Mouse (Mus musculus): ENCODE measurements around the gene Zfp706. TPM values are rescaled to one million over a fixed set of nuclear protein-coding genes. Genes with fewer than 3 reads are reported as not detected.

Zfp706 gene
- total RNA-seq, 2 experiments from 2014 or later, result 210 to 244 TPM

- intact Hi-C loops (cut with DNase I), result loop anchor here (10.0 kb wide), 1 partner anchor 82 kb away; no protein-coding TSS in a partner anchor
- DNase-seq (ENCODE audit: low spot score in 2 of 2), result no peak
These were observed 44.6 kb downstream of the Zfp706 start for GRCm38 (mm10) chr15:36962931-36963330.

DNA sequence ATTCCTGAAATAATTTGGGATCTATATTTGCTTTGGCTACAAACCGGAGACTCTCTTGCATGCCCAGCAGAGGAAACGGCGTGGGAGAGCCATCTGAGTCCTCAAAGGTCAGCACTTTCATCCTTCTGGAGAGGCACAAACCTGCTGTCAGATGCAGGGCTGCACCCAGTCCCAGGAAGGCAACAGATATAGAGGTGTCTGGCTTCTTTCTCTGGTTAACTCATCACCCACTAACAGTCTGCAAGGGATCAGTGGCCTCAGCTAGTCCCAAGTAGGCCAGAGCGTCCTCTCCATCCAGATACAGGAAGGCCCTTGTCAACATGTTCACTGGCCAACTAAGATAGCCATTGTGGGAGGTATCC is 46.7 kb downstream of the Zfp706 start:
- DNase-seq (ENCODE audit: low spot score in 2 of 2), result no peak
- intact Hi-C loops (cut with DNase I), result loop anchor here (10.0 kb wide), 1 partner anchor 84 kb away; no protein-coding TSS in a partner anchor

GRCm38 (mm10) chr15:36960010-36960875 is 47.3 kb downstream of the Zfp706 start:
- peak; percentile 87 to 94 for DNase-seq (ENCODE audit: low spot score in 2 of 2)
- intact Hi-C loops (cut with DNase I), result loop anchor here (10.0 kb wide), 1 partner anchor 85 kb away; no protein-coding TSS in a partner anchor

GRCm38 (mm10) chr15:36956221-36956620 is 51.4 kb downstream of the Zfp706 start:
- no peak for DNase-seq (ENCODE audit: low spot score in 2 of 2)
- intact Hi-C loops (cut with DNase I), result no loop called here

GRCm38 (mm10) chr15:36950258-36950657 is 57.3 kb downstream of the Zfp706 start:
- intact Hi-C loops (cut with DNase I), result no loop called here
- no peak for DNase-seq (ENCODE audit: low spot score in 2 of 2)

- intact Hi-C loops (cut with DNase I), result no loop called here
- no peak for DNase-seq (ENCODE audit: low spot score in 2 of 2)
These were observed 58.6 kb downstream of the Zfp706 start for GRCm38 (mm10) chr15:36948866-36949546.

Data from left cerebral cortex, postnatal 14 days (tissue).